Mouse (Mus musculus): ENCODE data around the gene Rnf212b.
"Not testable (repeated sequence)": the region's sequence is repeated elsewhere in the genome, so short reads cannot be mapped to it uniquely, and the experiment has no call there.

- TF ChIP-seq EP300, CTCF (IDR thresholded peaks at IDR 0.05): not testable (repeated sequence)
Measured at GRCm38 (mm10) chr14:54766937-54767336, 47.0 kb upstream of the Rnf212b start.
